Mouse (Mus musculus): Measurements from ENCODE around the gene Mbl2. TPM values are rescaled to one million over a fixed set of nuclear protein-coding genes. Genes with fewer than 3 reads are reported as not detected.

The Mbl2 gene
- polyA plus RNA-seq, 2 experiments, result 0.86 to 1.5 TPM

DNA sequence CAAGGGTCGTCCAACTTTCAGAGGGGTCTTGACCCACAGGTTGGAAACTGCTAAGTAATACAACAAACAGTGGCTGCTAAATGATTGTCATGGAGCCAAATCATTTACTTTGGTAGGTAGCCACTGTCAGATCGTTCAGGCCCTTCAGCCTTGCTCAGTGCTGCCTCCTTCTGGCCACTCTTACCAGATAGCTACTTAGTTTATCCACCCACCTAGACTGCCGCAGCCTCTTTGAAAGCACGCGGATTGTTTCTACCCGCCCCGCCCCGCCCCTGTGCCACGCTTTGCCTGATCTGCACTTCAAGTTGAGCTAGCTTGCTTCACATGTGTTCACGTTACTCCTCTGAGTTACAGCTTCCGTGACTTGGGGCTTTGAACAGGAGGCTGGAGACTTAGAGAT is 14.6 kb downstream of the Mbl2 start:
- 10% methylated on average over 11 of the region's 11 CpGs for WGBS (ENCODE audit: insufficient replicate concordance)
- no peak overlapping the region for H3K4me3 ChIP-seq (ENCODE audit: insufficient read depth in 1 of 2, low read depth in 2 of 2, low read length in 2 of 2)
- no peaks in the 10 kb centered on the region for H3K4me1 ChIP-seq (replicated peaks; ENCODE audit: control insufficient read depth in 2 of 2, insufficient read depth in 2 of 2, low read length in 1 of 2)
- no peaks in the 10 kb centered on the region for H3K36me3 ChIP-seq (replicated peaks; ENCODE audit: control insufficient read depth, insufficient read depth, low read depth)
- no peak for ATAC-seq (ENCODE audit: insufficient read depth)
- H3K27me3 ChIP-seq (ENCODE audit: control insufficient read depth, insufficient read depth, low read length), result no peaks in the 10 kb centered on the region
- no peak overlapping the region for H3K4me2 ChIP-seq (ENCODE audit: low read depth)
- no peak overlapping the region for H3K27ac ChIP-seq
- peak in 2 of 3 experiments; percentile 10 to 17 for DNase-seq (ENCODE audit: low read depth in 3 of 3, low spot score in 3 of 3)
- no peak overlapping the region for H3K9ac ChIP-seq (replicated peaks)
- TF ChIP-seq CTCF (IDR thresholded peaks at IDR 0.05; ENCODE audit: low read depth) (peak; percentile 79), EP300 (IDR thresholded peaks at IDR 0.05; ENCODE audit: low read depth) (no peak)
- H3K9me3 ChIP-seq (ENCODE audit: control insufficient read depth, low read length), result no peaks in the 10 kb centered on the region

DNA sequence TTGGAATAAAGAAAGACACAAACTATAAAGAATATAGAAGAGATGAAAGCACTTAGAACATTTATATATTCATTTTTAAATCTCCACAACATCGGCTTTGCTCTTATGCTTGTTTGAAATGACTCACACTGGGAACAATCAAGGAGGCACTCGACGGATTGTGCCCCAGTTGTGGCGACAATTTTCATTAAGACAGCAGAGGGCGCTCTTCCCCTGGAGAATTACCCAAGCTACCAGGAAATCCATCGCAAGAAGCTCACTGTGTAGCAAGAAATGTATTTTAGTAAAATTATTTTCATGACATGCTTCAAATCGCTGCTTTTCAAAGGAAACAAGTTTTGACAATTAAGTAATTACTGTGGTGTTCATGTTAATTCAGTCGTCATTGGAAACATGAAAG is 16.1 kb downstream of the Mbl2 start:
- peak in 2 of 3 experiments; percentile 17 to 27 for DNase-seq (ENCODE audit: low read depth in 3 of 3, low spot score in 3 of 3)

DNA sequence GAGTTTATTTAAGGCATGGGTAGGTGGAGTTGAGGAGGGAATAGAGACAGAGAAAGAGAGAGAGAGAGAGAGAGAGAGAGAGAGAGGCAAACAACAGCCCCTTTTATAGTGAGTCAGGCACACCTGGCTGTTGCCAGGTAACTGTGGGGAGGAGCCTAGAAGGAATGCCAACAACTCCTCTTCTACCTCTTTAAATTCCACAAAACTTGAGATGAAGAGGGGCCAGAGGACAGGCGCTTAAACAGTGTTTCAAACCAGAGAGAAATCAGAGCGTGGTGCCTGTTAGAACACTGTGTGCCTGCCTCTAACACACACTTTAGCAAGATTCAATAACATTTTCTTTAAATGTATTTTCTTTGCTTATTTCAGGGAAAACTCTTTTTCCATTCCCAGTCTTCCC is 19.5 kb downstream of the Mbl2 start:
- DNase-seq (ENCODE audit: low read depth in 3 of 3, low spot score in 3 of 3), result no peak
- H3K4me3 ChIP-seq (ENCODE audit: insufficient read depth in 1 of 2, low read depth in 2 of 2, low read length in 2 of 2), result no peak overlapping the region

More for the DNA sequence above, 16.1 kb downstream of the Mbl2 start:
- H3K4me1 ChIP-seq (replicated peaks; ENCODE audit: control insufficient read depth in 2 of 2, insufficient read depth in 2 of 2, low read length in 1 of 2), result no peaks in the 10 kb centered on the region
- no peak overlapping the region for H3K4me3 ChIP-seq (ENCODE audit: insufficient read depth in 1 of 2, low read depth in 2 of 2, low read length in 2 of 2)
- H3K27me3 ChIP-seq (ENCODE audit: control insufficient read depth, insufficient read depth, low read length), result no peaks in the 10 kb centered on the region
- no peak overlapping the region for H3K27ac ChIP-seq
- TF ChIP-seq CTCF (IDR thresholded peaks at IDR 0.05; ENCODE audit: low read depth) (peak; percentile 66), EP300 (IDR thresholded peaks at IDR 0.05; ENCODE audit: low read depth) (no peak)
- 3% methylated on average over 8 of the region's 8 CpGs for WGBS (ENCODE audit: insufficient replicate concordance)
- H3K36me3 ChIP-seq (replicated peaks; ENCODE audit: control insufficient read depth, insufficient read depth, low read depth), result no peaks in the 10 kb centered on the region
- no peak overlapping the region for H3K4me2 ChIP-seq (ENCODE audit: low read depth)
- H3K9ac ChIP-seq (replicated peaks), result no peak overlapping the region
- no peaks in the 10 kb centered on the region for H3K9me3 ChIP-seq (ENCODE audit: control insufficient read depth, low read length)
- no peak for ATAC-seq (ENCODE audit: insufficient read depth)

DNA sequence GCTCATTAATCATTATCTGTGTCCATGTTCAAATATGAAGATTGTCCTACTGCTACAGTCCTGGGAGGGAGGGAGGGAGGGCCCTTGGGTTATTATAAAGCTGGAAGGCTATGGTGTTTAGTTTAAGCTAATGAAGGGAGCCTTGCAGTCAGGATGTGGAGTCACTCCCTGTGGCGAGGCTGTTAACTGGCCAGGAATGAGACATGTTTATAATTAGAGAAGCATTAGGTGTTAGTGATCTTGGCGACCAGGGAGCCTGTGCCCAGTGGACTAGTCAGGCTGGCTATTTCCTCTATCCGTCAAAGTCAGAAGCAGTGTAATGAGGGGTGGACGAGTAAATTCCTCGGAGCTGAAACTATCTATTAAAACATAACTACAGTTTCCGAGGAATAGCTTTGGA is 23.6 kb downstream of the Mbl2 start:
- 32% methylated on average over 6 of the region's 6 CpGs for whole genome bisulfite sequencing (ENCODE audit: insufficient replicate concordance)
- TF ChIP-seq EP300 (IDR thresholded peaks at IDR 0.05; ENCODE audit: low read depth) (no peak), CTCF (IDR thresholded peaks at IDR 0.05; ENCODE audit: low read depth) (no peak)
- ATAC-seq (ENCODE audit: insufficient read depth), result no peak
- Histone ChIP-seq H3K9ac (replicated peaks) (no peak overlapping the region), H3K27ac (no peak overlapping the region), H3K36me3 (replicated peaks; ENCODE audit: control insufficient read depth, insufficient read depth, low read depth) (no peaks in the 10 kb centered on the region), H3K4me2 (ENCODE audit: low read depth) (no peak overlapping the region), H3K27me3 (ENCODE audit: control insufficient read depth, insufficient read depth, low read length) (no peaks in the 10 kb centered on the region), H3K4me1 (replicated peaks; ENCODE audit: control insufficient read depth in 2 of 2, insufficient read depth in 2 of 2, low read length in 1 of 2) (0 out of 4 replicates have a peak, but pooled peaks cover 0 to 4% of the 10 kb centered on the region in 2 experiments), H3K4me3 (ENCODE audit: insufficient read depth in 1 of 2, low read depth in 2 of 2, low read length in 2 of 2) (no peak overlapping the region), H3K9me3 (ENCODE audit: control insufficient read depth, low read length) (no peaks in the 10 kb centered on the region)
- DNase-seq (ENCODE audit: low read depth in 3 of 3, low spot score in 3 of 3), result no peak

More for the DNA sequence above, 19.5 kb downstream of the Mbl2 start:
- Histone ChIP-seq H3K4me2 (ENCODE audit: low read depth) (no peak overlapping the region), H3K9ac (replicated peaks) (no peak overlapping the region), H3K27me3 (ENCODE audit: control insufficient read depth, insufficient read depth, low read length) (no peaks in the 10 kb centered on the region), H3K4me1 (replicated peaks; ENCODE audit: control insufficient read depth in 2 of 2, insufficient read depth in 2 of 2, low read length in 1 of 2) (0 out of 4 replicates have a peak, but pooled peaks cover 0 to 4% of the 10 kb centered on the region in 2 experiments), H3K36me3 (replicated peaks; ENCODE audit: control insufficient read depth, insufficient read depth, low read depth) (no peaks in the 10 kb centered on the region), H3K9me3 (ENCODE audit: control insufficient read depth, low read length) (no peaks in the 10 kb centered on the region), H3K27ac (no peak overlapping the region)
- TF ChIP-seq CTCF (IDR thresholded peaks at IDR 0.05; ENCODE audit: low read depth) (no peak), EP300 (IDR thresholded peaks at IDR 0.05; ENCODE audit: low read depth) (no peak)
- 39% methylated on average over 2 of the region's 2 CpGs for WGBS (ENCODE audit: insufficient replicate concordance)
- no peak for ATAC-seq (ENCODE audit: insufficient read depth)

DNA sequence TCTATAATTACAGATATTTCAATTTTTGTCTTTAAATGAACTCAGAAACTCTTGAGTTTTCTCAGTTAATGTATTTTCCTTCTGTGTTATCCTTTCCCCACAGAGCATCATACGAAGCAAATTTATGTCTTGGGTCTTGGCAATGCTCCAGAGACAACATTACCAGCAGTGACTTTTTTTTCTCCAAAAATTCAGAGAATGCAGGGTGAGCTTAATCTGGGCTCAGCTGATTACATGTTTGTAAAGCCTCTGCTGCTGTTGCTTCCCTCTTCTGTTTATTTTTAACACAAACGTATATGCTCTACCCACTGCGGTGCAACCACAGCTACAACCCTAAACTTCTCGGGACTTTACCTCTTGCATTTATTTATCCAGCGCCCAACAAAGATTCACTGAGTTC is 48.4 kb downstream of the Mbl2 start:
- no peak overlapping the region for H3K4me3 ChIP-seq (ENCODE audit: insufficient read depth in 1 of 2, low read depth in 2 of 2, low read length in 2 of 2)
- TF ChIP-seq CTCF (IDR thresholded peaks at IDR 0.05; ENCODE audit: low read depth) (no peak), EP300 (IDR thresholded peaks at IDR 0.05; ENCODE audit: low read depth) (no peak)
- ATAC-seq (ENCODE audit: insufficient read depth) (no peak), DNase-seq (ENCODE audit: low read depth in 3 of 3, low spot score in 3 of 3) (no peak)
- no peaks in the 10 kb centered on the region for H3K9me3 ChIP-seq (ENCODE audit: control insufficient read depth, low read length)
- no peaks in the 10 kb centered on the region for H3K4me1 ChIP-seq (replicated peaks; ENCODE audit: control insufficient read depth in 2 of 2, insufficient read depth in 2 of 2, low read length in 1 of 2)
- H3K4me2 ChIP-seq (ENCODE audit: low read depth), result no peak overlapping the region
- no peak overlapping the region for H3K27ac ChIP-seq
- no peaks in the 10 kb centered on the region for H3K27me3 ChIP-seq (ENCODE audit: control insufficient read depth, insufficient read depth, low read length)
- 34% methylated on average over 5 of the region's 5 CpGs for WGBS (ENCODE audit: insufficient replicate concordance)
- H3K36me3 ChIP-seq (replicated peaks; ENCODE audit: control insufficient read depth, insufficient read depth, low read depth), result no peaks in the 10 kb centered on the region
- no peak overlapping the region for H3K9ac ChIP-seq (replicated peaks)

All from liver, embryonic 14.5 days (tissue).